ENCODE assay signal across 10 mouse cellular contexts in genomic region chr15:25915013-25915412, GRCm38 (mm10).
DNase-seq lines count a peak whose midpoint lies in the region; ATAC-seq lines count a peak whose summit lies in the region.
"Had no signal": no experiment of that assay in that cellular context is flagged by ENCODE, and none has a peak within 500 bp of the region (broad histone marks: within the 10 kb centered on the region; RNA-seq: fewer than 3 reads in every experiment).

No protein-coding gene starts in this region.

- no peak for ATAC-seq in megakaryocyte progenitor cell, adult 5-6 weeks (replicated peaks; ENCODE audit: poor library complexity)
- ATAC-seq in granulocyte monocyte progenitor cell, adult 5-6 weeks (replicated peaks; ENCODE audit: poor library complexity, severe bottlenecking), result no peak

- H3K27me3 ChIP-seq in heart, embryonic 10.5 days (ENCODE audit: insufficient read depth, poor library complexity, severe bottlenecking), result no peaks in the 10 kb centered on the region
- H3K27me3 ChIP-seq: hindbrain, embryonic 12.5 days had no signal

- no peaks in the 10 kb centered on the region for H3K36me3 ChIP-seq in heart, embryonic 10.5 days
- H3K36me3 ChIP-seq: hindbrain, embryonic 12.5 days had no signal

- no peak overlapping the region for H3K4me3 ChIP-seq in heart, embryonic 10.5 days
- H3K4me3 ChIP-seq: hindbrain, embryonic 12.5 days had no signal

- peaks cover 56% of the 10 kb centered on the region for H3K4me1 ChIP-seq in heart, embryonic 10.5 days

- DNase-seq in gastrocnemius, adult 18-20 months (ENCODE audit: low spot score), result peak; percentile 89
- no peak for DNase-seq in gastrocnemius, postnatal 10 days
- DNase-seq in adrenal gland, adult (ENCODE audit: inconsistent age in 2 of 2, low spot score in 1 of 2), result peak; percentile 88 to 94
- peak; percentile 90 for DNase-seq in heart, embryonic 10.5 days (ENCODE audit: low spot score)
- peak; percentile 80 to 89 for DNase-seq in lung, adult 18-20 months
- DNase-seq in right cerebral cortex, postnatal 25 days, result no peak
- DNase-seq: cerebellum, adult 11 months had no signal

- peak overlapping the region; percentile 78; the same call in 1 of the 2 replicates for H3K27ac ChIP-seq in heart, embryonic 10.5 days
- H3K27ac ChIP-seq: hindbrain, embryonic 12.5 days had no signal

- 21% methylated on average over 10 of the region's 10 CpGs for WGBS in heart, embryonic 10.5 days

- no peaks in the 10 kb centered on the region for H3K9me3 ChIP-seq in heart, embryonic 10.5 days
- H3K9me3 ChIP-seq: hindbrain, embryonic 12.5 days had no signal

Comparison
In these comparisons a context has a peak if more than half of its experiments do, and no peak if none do; other contexts are left out.
1. DNase-seq: peak in gastrocnemius, adult 18-20 months (single experiment), adrenal gland, adult (2 of 2), heart, embryonic 10.5 days (single experiment) and lung, adult 18-20 months (2 of 2); none in gastrocnemius, postnatal 10 days (single experiment) and right cerebral cortex, postnatal 25 days (single experiment).